Mouse (Mus musculus) liver, postnatal 0 days (tissue): ENCODE measurements around the gene Drc1.

Source experiments
- CTCF ChIP-seq: sonication (generic); IDR thresholded peaks from 2 replicates; pipeline ENCODE4 v1.5.1; 2016; ENCODE audit warnings: antibody characterized with exemption, low read depth
- EP300 ChIP-seq: IDR thresholded peaks from 2 replicates; pipeline ENCODE4 v1.6.1; 2016; ENCODE audit warnings: antibody characterized with exemption, low read depth, mild to moderate bottlenecking

DNA sequence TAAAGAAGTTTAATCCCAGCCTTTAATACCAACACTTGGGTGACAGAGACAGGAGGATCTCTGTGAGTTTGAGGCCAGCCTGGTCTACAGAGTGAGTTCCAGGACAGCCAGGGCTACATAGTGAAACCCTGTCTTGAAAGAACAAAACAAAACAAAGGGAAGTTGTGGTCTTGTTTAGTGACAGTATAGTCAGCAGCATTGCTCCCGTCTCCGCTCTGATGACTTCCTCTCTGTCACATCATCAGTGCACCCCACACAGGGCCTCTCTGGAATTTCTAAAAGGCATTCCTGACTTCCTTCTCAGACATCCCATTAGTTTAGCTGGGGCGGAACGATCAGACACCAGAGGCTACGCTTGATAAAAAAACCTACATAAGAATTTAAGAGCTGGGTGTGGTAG, 62.7 kb downstream of the Drc1 start:
- TF ChIP-seq CTCF (no peak), EP300 (no peak)
